Mouse (Mus musculus): ENCODE data around the gene Cluap1. TPM values are rescaled to one million over a fixed set of nuclear protein-coding genes. Genes with fewer than 3 reads are reported as not detected.
"Not testable (repeated sequence)": the region's sequence is repeated elsewhere in the genome, so short reads cannot be mapped to it uniquely, and the experiment has no call there.

Gene Cluap1
- polyA plus RNA-seq, 1 experiment: 32.0 TPM

GRCm38 (mm10) chr16:3933536-3933935, 24.9 kb downstream of the Cluap1 start:
- peak in 1 of 2 experiments; percentile 12 for DNase-seq (ENCODE audit: extremely low spot score in 1 of 2, low spot score in 1 of 2)

DNA sequence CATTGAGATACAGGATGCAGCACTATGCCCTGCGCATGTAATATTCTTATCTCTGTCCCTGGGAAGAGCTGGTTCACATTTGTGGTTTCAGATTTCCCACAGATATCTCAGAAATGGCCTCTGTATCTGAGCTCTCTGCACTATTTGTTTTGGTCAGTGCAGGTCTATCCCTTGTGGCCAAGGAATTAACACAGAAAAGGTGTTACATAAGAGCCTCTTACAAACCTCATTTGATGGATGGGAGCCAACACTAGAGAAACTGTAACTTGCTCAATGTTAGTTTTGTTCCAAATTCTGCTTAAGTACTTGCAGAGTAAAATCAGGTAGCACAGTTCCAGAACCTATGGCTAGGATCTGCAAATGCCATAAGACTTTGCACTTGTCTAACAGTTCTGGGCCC, 25.5 kb downstream of the Cluap1 start:
- DNase-seq (ENCODE audit: extremely low spot score in 1 of 2, low spot score in 1 of 2): no peak

DNA sequence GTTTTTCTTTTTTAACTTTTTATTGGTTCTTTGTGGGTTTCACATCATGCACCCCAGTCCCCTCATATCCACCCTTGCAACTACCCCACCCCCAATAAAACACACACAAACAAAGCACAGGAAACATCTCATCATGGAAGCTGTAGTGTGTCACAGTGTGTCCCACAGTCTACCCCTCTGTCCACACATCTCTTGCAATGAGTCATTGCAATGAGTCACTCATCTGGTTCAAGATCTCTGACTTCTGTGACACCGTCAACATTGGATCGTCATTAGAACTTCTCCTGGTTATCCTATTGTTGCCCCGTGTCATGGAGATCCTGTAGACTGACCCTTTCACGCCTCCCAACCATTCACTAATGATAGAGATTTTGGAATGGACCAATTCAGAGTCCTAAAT, 26.1 kb downstream of the Cluap1 start:
- no peak for DNase-seq (ENCODE audit: extremely low spot score in 1 of 2, low spot score in 1 of 2)

DNA sequence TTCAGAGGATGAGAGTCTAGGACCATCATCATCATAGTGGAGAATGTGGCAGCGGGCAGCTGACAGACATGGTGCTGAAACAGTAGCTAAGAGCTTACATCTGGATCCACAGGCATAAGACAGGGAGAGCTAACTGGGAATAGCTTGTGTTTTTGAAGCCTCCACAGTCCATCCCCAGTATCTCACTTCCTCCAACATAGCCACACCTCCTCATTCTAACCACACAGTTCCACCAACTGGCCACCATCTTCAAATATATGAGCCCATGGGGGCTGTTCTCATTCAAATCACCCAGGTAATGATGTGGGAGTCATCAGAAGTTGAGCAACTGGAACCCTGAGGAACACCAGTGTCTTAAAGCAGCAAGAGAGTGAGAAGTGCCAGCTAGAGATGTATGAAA, 42.5 kb downstream of the Cluap1 start:
- DNase-seq (ENCODE audit: extremely low spot score in 1 of 2, low spot score in 1 of 2): no peak

- peak in 1 of 2 experiments; percentile 24 for DNase-seq (ENCODE audit: extremely low spot score in 1 of 2, low spot score in 1 of 2)
Measured at GRCm38 (mm10) chr16:3956369-3956768, 47.8 kb downstream of the Cluap1 start.

GRCm38 (mm10) chr16:3959261-3959660, 50.7 kb downstream of the Cluap1 start:
- DNase-seq (ENCODE audit: extremely low spot score in 1 of 2, low spot score in 1 of 2): peak in 1 of 2 experiments; percentile 10

GRCm38 (mm10) chr16:3964990-3965389, 56.4 kb downstream of the Cluap1 start:
- DNase-seq (ENCODE audit: extremely low spot score in 1 of 2, low spot score in 1 of 2): no peak

DNA sequence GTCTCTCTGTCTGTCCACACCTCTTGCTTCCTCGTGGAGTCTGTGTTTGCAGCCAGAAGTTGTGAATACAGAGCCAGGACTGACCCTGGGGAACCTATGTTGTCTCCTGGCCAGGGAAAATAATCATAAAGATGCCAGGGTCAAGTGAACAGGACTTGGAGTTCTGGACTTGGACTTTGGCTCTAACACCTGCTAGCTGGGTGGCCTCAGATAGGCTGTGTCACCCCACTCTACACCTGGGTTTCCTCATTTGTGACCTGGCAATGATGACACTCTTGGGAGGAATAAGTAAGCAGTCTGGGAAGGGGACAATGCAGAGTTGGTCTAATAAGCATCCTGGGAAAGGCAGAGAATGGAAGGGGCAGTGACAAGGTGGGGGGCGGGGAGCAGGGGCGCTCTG, 56.9 kb downstream of the Cluap1 start:
- DNase-seq (ENCODE audit: extremely low spot score in 1 of 2, low spot score in 1 of 2): no peak

DNA sequence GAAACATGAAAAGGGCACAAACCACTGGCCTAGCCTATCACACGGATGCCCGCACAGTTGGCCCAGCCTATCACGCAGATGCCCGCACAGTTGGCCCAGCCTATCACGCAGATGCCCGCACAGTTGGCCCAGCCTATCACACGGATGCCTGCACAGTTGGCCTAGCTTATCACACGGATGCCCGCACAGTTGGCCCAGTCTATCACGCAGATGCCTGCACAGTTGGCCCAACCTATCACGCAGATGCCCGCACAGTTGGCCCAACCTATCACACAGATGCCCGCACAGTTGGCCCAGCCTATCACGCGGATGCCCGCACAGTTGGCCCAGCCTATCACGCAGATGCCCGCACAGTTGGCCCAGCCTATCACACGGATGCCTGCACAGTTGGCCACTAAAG, 65.9 kb downstream of the Cluap1 start:
- DNase-seq (ENCODE audit: extremely low spot score in 1 of 2, low spot score in 1 of 2): not testable (repeated sequence)

DNA sequence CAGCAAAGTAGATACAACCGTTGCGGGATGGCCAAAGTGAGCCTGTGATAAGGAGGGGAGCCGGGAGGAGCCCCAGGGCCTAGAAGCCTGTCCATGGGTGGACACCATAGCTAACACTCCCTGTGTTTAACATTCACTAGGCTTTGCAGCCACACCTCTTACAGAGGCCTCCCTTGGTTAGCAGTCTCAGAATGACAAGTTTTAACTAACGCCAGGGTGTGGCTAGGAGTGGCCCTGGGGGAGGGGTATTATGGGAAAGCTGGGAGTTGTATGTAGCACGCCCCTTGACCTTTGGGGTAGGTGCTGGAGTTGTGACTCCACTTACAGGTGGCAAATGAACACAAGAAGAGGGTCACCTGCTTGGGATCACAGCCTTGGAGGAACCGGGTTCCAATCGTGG, 67.1 kb downstream of the Cluap1 start:
- no peak for DNase-seq (ENCODE audit: extremely low spot score in 1 of 2, low spot score in 1 of 2)

DNA sequence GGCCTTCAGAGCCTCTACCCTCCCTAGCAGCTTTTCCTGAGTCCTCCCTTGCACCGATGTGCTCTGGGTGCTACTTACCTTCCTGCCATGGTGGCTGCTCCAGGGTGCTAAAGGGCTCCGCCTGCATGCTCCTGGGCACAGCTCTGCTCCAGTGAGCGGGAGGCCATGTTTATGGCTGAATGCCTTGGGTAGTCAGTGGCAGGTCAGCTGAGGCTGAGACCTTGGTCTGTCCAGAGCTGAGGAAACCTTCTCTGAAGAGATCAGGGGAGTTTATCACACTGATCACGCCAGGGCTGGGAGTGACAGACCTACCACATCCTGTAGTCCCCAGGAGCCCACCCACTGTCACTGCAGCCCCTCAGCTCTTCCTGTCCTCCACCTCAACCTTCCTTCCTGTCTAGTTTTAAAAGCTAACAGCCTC, 67.7 kb downstream of the Cluap1 start, which contains the start of gene Nlrc3:
Gene Nlrc3 (minus strand): TSS at position 382 of the 421 bp plus-strand sequence.
- no peak for DNase-seq (ENCODE audit: extremely low spot score in 1 of 2, low spot score in 1 of 2)

DNA sequence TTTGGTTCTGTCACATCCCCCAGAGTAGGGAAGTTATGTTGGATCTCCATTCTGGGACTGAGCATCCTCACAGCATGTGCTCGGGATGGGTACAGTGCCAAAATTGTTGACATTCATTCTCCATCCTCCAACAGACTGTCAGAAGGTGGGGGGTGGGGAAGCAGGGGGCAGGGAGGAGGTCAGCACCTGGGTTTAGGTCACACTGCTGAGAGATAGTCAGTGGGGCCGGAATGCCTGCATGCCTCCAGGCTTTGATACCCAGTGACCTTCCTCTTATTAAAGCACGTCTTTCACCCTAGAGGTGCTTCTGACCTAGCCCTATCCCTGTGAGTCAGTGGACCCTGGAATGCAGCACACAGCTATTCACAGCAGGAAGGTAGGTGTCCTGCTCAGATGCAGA, 68.1 kb downstream of the Cluap1 start:
- no peak for DNase-seq (ENCODE audit: extremely low spot score in 1 of 2, low spot score in 1 of 2)

DNA sequence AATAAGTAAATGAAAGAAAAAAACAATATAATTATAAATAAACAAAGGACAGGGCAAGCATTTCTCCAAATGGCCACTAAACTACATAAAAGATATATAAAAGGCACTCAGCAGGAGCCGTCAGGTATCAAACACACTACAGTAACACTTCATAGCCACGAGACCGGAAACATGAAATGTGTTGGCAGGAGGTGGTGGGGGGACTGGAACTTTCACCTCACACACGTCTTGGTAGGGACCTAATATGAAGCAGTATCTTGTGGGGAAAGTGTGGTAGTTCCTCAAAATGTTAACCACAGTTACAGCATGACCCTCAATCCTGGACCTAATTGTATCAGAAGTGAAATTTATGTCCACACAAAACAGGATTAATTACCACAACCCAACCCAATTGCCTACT, 73.6 kb downstream of the Cluap1 start:
- DNase-seq (ENCODE audit: extremely low spot score in 1 of 2, low spot score in 1 of 2): no peak

GRCm38 (mm10) chr16:3983146-3983700, 74.6 kb downstream of the Cluap1 start:
- DNase-seq (ENCODE audit: extremely low spot score in 1 of 2, low spot score in 1 of 2): no peak

DNA sequence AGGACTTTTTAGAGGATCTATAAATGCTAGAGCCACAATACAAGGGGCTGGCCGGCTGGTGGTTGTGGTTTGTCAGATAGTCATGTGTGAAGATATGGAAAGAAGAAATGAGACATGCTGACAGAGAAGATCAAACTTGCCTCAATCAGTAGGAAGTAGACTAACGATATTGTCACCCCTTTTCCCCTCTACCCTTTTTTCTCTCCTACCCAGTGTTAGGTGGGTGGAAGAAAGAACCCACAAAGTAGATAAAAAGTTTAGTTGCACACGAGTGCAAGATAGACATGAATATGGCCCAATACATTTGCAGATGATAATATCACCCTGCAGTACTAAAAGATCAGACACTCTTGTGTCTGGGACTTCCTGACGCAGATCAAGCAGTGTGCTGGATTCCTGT, 79.8 kb downstream of the Cluap1 start:
- no peak for DNase-seq (ENCODE audit: extremely low spot score in 1 of 2, low spot score in 1 of 2)

Other genes with a start within 250 kb of the Cluap1 start
- gene Mefv, start 190.7 kb upstream of the Cluap1 start, polyA plus RNA-seq (2012; rRNA removed): not detected in 2 replicates
- gene Zfp263, start 164.7 kb upstream of the Cluap1 start, polyA plus RNA-seq (2012; rRNA removed): 17.0 and 18.0 TPM in 2 replicates
- gene Olfr15, start 77.9 kb upstream of the Cluap1 start, polyA plus RNA-seq (2012; rRNA removed): 0.11 TPM in 1 of 2 replicates, not detected in the other
- gene Zfp174, start 61.5 kb upstream of the Cluap1 start, polyA plus RNA-seq (2012; rRNA removed): 2.9 and 3.4 TPM in 2 replicates
- 114 and 116 TPM in 2 replicates for gene Naa60, start 36.4 kb upstream of the Cluap1 start, polyA plus RNA-seq (2012; rRNA removed)
- gene Zfp597, start 24.2 kb upstream of the Cluap1 start, polyA plus RNA-seq (2012; rRNA removed): 10.4 and 11.4 TPM in 2 replicates
- 0.44 and 0.76 TPM in 2 replicates for gene Gm20695, start 24.2 kb upstream of the Cluap1 start, polyA plus RNA-seq (2012; rRNA removed)
- gene 1700037C18Rik, start 112 bp upstream of the Cluap1 start, polyA plus RNA-seq (2012; rRNA removed): 8.8 and 8.9 TPM in 2 replicates
- 2.5 and 2.6 TPM in 2 replicates for gene Nlrc3, start 67.8 kb downstream of the Cluap1 start, polyA plus RNA-seq (2012; rRNA removed)
- gene Slx4, start 95.0 kb downstream of the Cluap1 start, polyA plus RNA-seq (2012; rRNA removed): 32.6 and 33.8 TPM in 2 replicates
- 0.29 and 0.42 TPM in 2 replicates for gene Dnase1, start 128.1 kb downstream of the Cluap1 start, polyA plus RNA-seq (2012; rRNA removed)
- gene Trap1, start 169.0 kb downstream of the Cluap1 start, polyA plus RNA-seq (2012; rRNA removed): 73.3 and 76.6 TPM in 2 replicates

Data from frontal cortex, adult 2 months (tissue).